Mouse (Mus musculus) adipocyte (in vitro differentiated cells): Measurements from ENCODE around the gene Rnf149.

Experiments used
- DNase-seq: peaks from one replicate; pipeline ENCODE4 v3.0.0-alpha.2; 2016; ENCODE audit warnings: low spot score

Gene Rnf149

GRCm38 (mm10) chr1:39575778-39576375 is 1.3 kb downstream of the Rnf149 start:
- DNase-seq, result no peak

- DNase-seq, result no peak
These were observed 3.3 kb downstream of the Rnf149 start for GRCm38 (mm10) chr1:39573890-39574289.

GRCm38 (mm10) chr1:39571653-39572052 is 5.6 kb downstream of the Rnf149 start:
- DNase-seq, result no peak

GRCm38 (mm10) chr1:39568079-39568478 is 9.1 kb downstream of the Rnf149 start:
- DNase-seq, result no peak

GRCm38 (mm10) chr1:39564603-39565002 is 12.6 kb downstream of the Rnf149 start:
- DNase-seq, result no peak

GRCm38 (mm10) chr1:39563161-39563560 is 14.0 kb downstream of the Rnf149 start:
- DNase-seq, result no peak

GRCm38 (mm10) chr1:39561920-39562319 is 15.3 kb downstream of the Rnf149 start:
- DNase-seq, result no peak

GRCm38 (mm10) chr1:39559009-39559408 is 18.2 kb downstream of the Rnf149 start:
- DNase-seq, result no peak

- no peak for DNase-seq
These were observed 21.4 kb downstream of the Rnf149 start for GRCm38 (mm10) chr1:39555556-39556415.

- no peak for DNase-seq
These were observed 27.4 kb downstream of the Rnf149 start for GRCm38 (mm10) chr1:39549831-39550230.

- DNase-seq, result peak; percentile 24
These were observed 30.0 kb downstream of the Rnf149 start for GRCm38 (mm10) chr1:39547238-39547637.

- DNase-seq, result no peak
These were observed 30.9 kb downstream of the Rnf149 start for GRCm38 (mm10) chr1:39546160-39546866.

GRCm38 (mm10) chr1:39545589-39545988 is 31.6 kb downstream of the Rnf149 start:
- no peak for DNase-seq

GRCm38 (mm10) chr1:39540592-39540991 is 36.6 kb downstream of the Rnf149 start:
- DNase-seq, result no peak

- no peak for DNase-seq
These were observed 39.4 kb downstream of the Rnf149 start for GRCm38 (mm10) chr1:39537631-39538380.

GRCm38 (mm10) chr1:39536701-39537100 is 40.5 kb downstream of the Rnf149 start:
- no peak for DNase-seq

- DNase-seq, result peak; percentile 96
These were observed 41.5 kb downstream of the Rnf149 start for GRCm38 (mm10) chr1:39535515-39536311.

GRCm38 (mm10) chr1:39534831-39535230 is 42.4 kb downstream of the Rnf149 start, which contains the start of gene Cnot11:
Cnot11 (plus strand) TSS chr1:39534992.
- no peak for DNase-seq

GRCm38 (mm10) chr1:39533917-39534316 is 43.3 kb downstream of the Rnf149 start:
- DNase-seq, result no peak

GRCm38 (mm10) chr1:39531036-39531435 is 46.2 kb downstream of the Rnf149 start:
- DNase-seq, result no peak

- DNase-seq, result peak; percentile 85
These were observed 46.8 kb downstream of the Rnf149 start for GRCm38 (mm10) chr1:39530258-39530943.
